ENCODE assay signal across 17 mouse cellular contexts in genomic region chr10:120369187-120369805, GRCm38 (mm10).
A peak's percentile ranks its signal among the peaks of the same experiment; 100 is the strongest.
DNase-seq lines count a peak whose midpoint lies in the region; ATAC-seq lines count a peak whose summit lies in the region.
"Had no signal": no experiment of that assay in that cellular context is flagged by ENCODE, and none has a peak within 500 bp of the region (broad histone marks: within the 10 kb centered on the region; RNA-seq: fewer than 3 reads in every experiment).

No protein-coding gene starts in this region.

- DNase-seq in hindbrain, embryonic 10.5 days (ENCODE audit: low spot score) = peak; percentile 32
- no peak for DNase-seq in hindbrain, embryonic 11.5 days (ENCODE audit: low spot score)
- peak; percentile 68 for DNase-seq in embryo, embryonic 10 days (ENCODE audit: low spot score)
- peak; percentile 85 for DNase-seq in hindlimb bud, embryonic 11.5 days (ENCODE audit: extremely low spot score, low read depth, low spot score)
- DNase-seq in heart, postnatal 4 days = no peak
- DNase-seq in lung, postnatal 25 days (ENCODE audit: low spot score) = no peak
- DNase-seq: cerebellum, adult 9-10 months; heart, postnatal 14 days; liver, embryonic 13.5 days; lung, postnatal 10 days; right cerebral cortex, postnatal 4 days had no signal

- H3K4me1 ChIP-seq in hindbrain, embryonic 10.5 days (replicated peaks) = peaks cover 37% of the 10 kb centered on the region
- no peaks in the 10 kb centered on the region for H3K4me1 ChIP-seq in hindbrain, embryonic 11.5 days (replicated peaks; ENCODE audit: control insufficient read depth, insufficient read depth, low read length)
- peaks cover 57% of the 10 kb centered on the region for H3K4me1 ChIP-seq in limb, embryonic 13.5 days

- no peaks in the 10 kb centered on the region for H3K27me3 ChIP-seq in hindbrain, embryonic 10.5 days (ENCODE audit: insufficient read depth, poor library complexity, severe bottlenecking)
- no peaks in the 10 kb centered on the region for H3K27me3 ChIP-seq in hindbrain, embryonic 11.5 days (ENCODE audit: control insufficient read depth, insufficient read depth, low read length)
- peaks cover 12% of the 10 kb centered on the region; the same call in 1 of the 2 replicates for H3K27me3 ChIP-seq in limb, embryonic 13.5 days
- H3K27me3 ChIP-seq: forebrain, embryonic 15.5 days; liver, embryonic 13.5 days had no signal

- no peak overlapping the region for H3K9ac ChIP-seq in hindbrain, embryonic 11.5 days (ENCODE audit: low read depth, low read length)
- peak overlapping the region; percentile 43 for H3K9ac ChIP-seq in limb, embryonic 13.5 days
- H3K9ac ChIP-seq: forebrain, embryonic 15.5 days; liver, embryonic 13.5 days had no signal

- WGBS in hindbrain, embryonic 10.5 days = 60% methylated on average over 21 of the region's 21 CpGs
- 59% methylated on average over 21 of the region's 21 CpGs for WGBS in hindbrain, embryonic 11.5 days
- WGBS in limb, embryonic 13.5 days = 16% methylated on average over 21 of the region's 21 CpGs

- no peaks in the 10 kb centered on the region for H3K9me3 ChIP-seq in hindbrain, embryonic 10.5 days
- H3K9me3 ChIP-seq in hindbrain, embryonic 11.5 days (ENCODE audit: control insufficient read depth, low read length) = no peaks in the 10 kb centered on the region
- H3K9me3 ChIP-seq in limb, embryonic 13.5 days = no peaks in the 10 kb centered on the region
- H3K9me3 ChIP-seq: forebrain, embryonic 15.5 days; heart, embryonic 10.5 days; liver, embryonic 13.5 days had no signal

- H3K4me3 ChIP-seq in hindbrain, embryonic 10.5 days = no peak overlapping the region
- H3K4me3 ChIP-seq in hindbrain, embryonic 11.5 days (ENCODE audit: low read depth, low read length) = no peak overlapping the region
- peak overlapping the region; percentile 7; the same call in 1 of the 2 replicates for H3K4me3 ChIP-seq in limb, embryonic 13.5 days
- H3K4me3 ChIP-seq: erythroblast, embryonic 14.5 days; forebrain, embryonic 15.5 days; heart, embryonic 10.5 days; liver, embryonic 13.5 days had no signal

- no peak for ATAC-seq in hindbrain, embryonic 11.5 days (ENCODE audit: low FRiP score)
- ATAC-seq in limb, embryonic 13.5 days (ENCODE audit: low FRiP score, low read depth) = no peak; the same call in 1 of the 2 replicates
- ATAC-seq in erythroblast, adult 5-6 weeks (replicated peaks; ENCODE audit: low FRiP score, poor library complexity, severe bottlenecking) = no peak
- ATAC-seq: forebrain, embryonic 15.5 days; hindbrain, postnatal 0 days had no signal

- peaks cover 50% of the 10 kb centered on the region for H3K36me3 ChIP-seq in hindbrain, embryonic 10.5 days
- no peaks in the 10 kb centered on the region for H3K36me3 ChIP-seq in hindbrain, embryonic 11.5 days (ENCODE audit: control insufficient read depth, insufficient read depth, low read length)
- H3K36me3 ChIP-seq in limb, embryonic 13.5 days = peaks cover 14% of the 10 kb centered on the region; the same call in 1 of the 2 replicates
- H3K36me3 ChIP-seq: forebrain, embryonic 15.5 days had no signal

- H3K27ac ChIP-seq in hindbrain, embryonic 10.5 days = no peak overlapping the region; the same call in 1 of the 2 replicates
- H3K27ac ChIP-seq in hindbrain, embryonic 11.5 days (ENCODE audit: low read depth, low read length) = no peak overlapping the region
- H3K27ac ChIP-seq in limb, embryonic 13.5 days = 0 out of 2 replicates have a peak overlapping the region, but pooled peaks have one; percentile 23
- H3K27ac ChIP-seq: forebrain, embryonic 15.5 days; heart, embryonic 10.5 days; hindbrain, postnatal 0 days; liver, embryonic 13.5 days had no signal

- H3K4me2 ChIP-seq in hindbrain, embryonic 11.5 days (replicated peaks; ENCODE audit: low read depth, low read length) = no peak overlapping the region
- peak overlapping the region; percentile 46 for H3K4me2 ChIP-seq in limb, embryonic 13.5 days (replicated peaks)
- H3K4me2 ChIP-seq: forebrain, embryonic 15.5 days; liver, embryonic 13.5 days had no signal

Comparison
In these comparisons a context has a peak if more than half of its experiments do, and no peak if none do; other contexts are left out.
1. DNase-seq: peak in hindbrain, embryonic 10.5 days (single experiment), embryo, embryonic 10 days (single experiment) and hindlimb bud, embryonic 11.5 days (single experiment); none in hindbrain, embryonic 11.5 days (single experiment), heart, postnatal 4 days (single experiment) and lung, postnatal 25 days (single experiment).